Mouse (Mus musculus): ENCODE data around the gene 1110051M20Rik. TPM values are rescaled to one million over a fixed set of nuclear protein-coding genes. Genes with fewer than 3 reads are reported as not detected.
A peak's percentile ranks its signal among the peaks of the same experiment; 100 is the strongest.

Gene 1110051M20Rik
- polyA plus RNA-seq, 1 experiment = 45.5 TPM

- H3K36me3 ChIP-seq (ENCODE audit: control insufficient read depth, insufficient read depth) = peaks cover 5% of the 10 kb centered on the region
- peak overlapping the region; percentile 27 for H3K4me3 ChIP-seq
- H3K27me3 ChIP-seq (ENCODE audit: control insufficient read depth, insufficient read depth, insufficient read length) = no peaks in the 10 kb centered on the region
- TF ChIP-seq MAX (IDR thresholded peaks at IDR 0.05; ENCODE audit: low read depth) (no peak), MYOG (IDR thresholded peaks at IDR 0.05; ENCODE audit: control insufficient read depth in 1 of 3, insufficient read depth in 1 of 3, insufficient read length in 2 of 3, low read depth in 2 of 3) (peak in 1 of 3 experiments; percentile 35)
- peaks cover 15% of the 10 kb centered on the region for H3K79me2 ChIP-seq (ENCODE audit: control insufficient read depth, insufficient read depth)
- H3ac ChIP-seq (ENCODE audit: control insufficient read depth, insufficient read length) = no peak overlapping the region
- H3K4me2 ChIP-seq (ENCODE audit: low read depth) = peak overlapping the region; percentile 90
Observed at GRCm38 (mm10) chr2:91259493-91259892, 185.0 kb downstream of the 1110051M20Rik start.

- H3K4me3 ChIP-seq = peak overlapping the region; percentile 89
- peak overlapping the region; percentile 90 for H3K4me2 ChIP-seq (ENCODE audit: low read depth)
Observed at GRCm38 (mm10) chr2:91258830-91259229, 185.7 kb downstream of the 1110051M20Rik start.

DNA sequence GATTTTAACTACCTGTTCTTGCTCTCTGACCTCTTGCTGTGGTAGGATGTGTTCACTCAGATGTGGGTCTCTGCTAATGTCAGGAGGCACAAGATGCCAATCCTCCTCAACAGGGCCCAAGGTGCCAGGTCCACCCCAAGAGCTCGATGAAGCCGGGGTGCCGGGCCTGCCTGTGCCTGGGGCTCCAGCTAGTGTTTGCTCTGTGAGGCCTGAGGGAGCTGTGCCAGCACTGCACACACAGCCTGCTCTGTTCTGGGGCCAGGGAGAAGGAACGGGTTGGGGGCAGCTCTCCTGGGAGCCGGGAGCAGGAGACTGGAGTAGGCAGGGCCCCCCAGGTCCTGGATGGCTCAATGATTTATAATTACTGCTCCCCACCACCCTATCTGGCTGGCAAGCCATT is 186.4 kb downstream of the 1110051M20Rik start:
- Histone ChIP-seq H3K36me3 (ENCODE audit: control insufficient read depth, insufficient read depth) (peaks cover 5% of the 10 kb centered on the region), H3K4me2 (ENCODE audit: low read depth) (peak overlapping the region; percentile 90), H3K79me2 (ENCODE audit: control insufficient read depth, insufficient read depth) (peaks cover 15% of the 10 kb centered on the region), H3K27me3 (ENCODE audit: control insufficient read depth, insufficient read depth, insufficient read length) (no peaks in the 10 kb centered on the region), H3ac (ENCODE audit: control insufficient read depth, insufficient read length) (peak overlapping the region; percentile 42), H3K4me3 (peak overlapping the region; percentile 89)
- TF ChIP-seq CEBPB (IDR thresholded peaks at IDR 0.05; ENCODE audit: insufficient read depth, poor library complexity, severe bottlenecking) (no peak), POLR2A (IDR thresholded peaks at IDR 0.05; ENCODE audit: insufficient read length, low read depth) (no peak)

More at GRCm38 (mm10) chr2:91258830-91259229, 185.7 kb downstream of the 1110051M20Rik start:
- Histone ChIP-seq H3ac (ENCODE audit: control insufficient read depth, insufficient read length) (no peak overlapping the region), H3K36me3 (ENCODE audit: control insufficient read depth, insufficient read depth) (peaks cover 5% of the 10 kb centered on the region), H3K27me3 (ENCODE audit: control insufficient read depth, insufficient read depth, insufficient read length) (no peaks in the 10 kb centered on the region), H3K79me2 (ENCODE audit: control insufficient read depth, insufficient read depth) (peaks cover 15% of the 10 kb centered on the region)
- TF ChIP-seq POLR2A (IDR thresholded peaks at IDR 0.05; ENCODE audit: insufficient read length, low read depth) (no peak), MYOD1 (IDR thresholded peaks at IDR 0.05; ENCODE audit: control insufficient read depth in 1 of 3, insufficient read length in 2 of 3, low read depth in 2 of 3) (no peak), SRF (IDR thresholded peaks at IDR 0.05; ENCODE audit: control insufficient read depth, insufficient read length, low read depth) (no peak), MAX (IDR thresholded peaks at IDR 0.05; ENCODE audit: low read depth) (no peak), CEBPB (IDR thresholded peaks at IDR 0.05; ENCODE audit: insufficient read depth, poor library complexity, severe bottlenecking) (no peak), TCF3 (IDR thresholded peaks at IDR 0.05; ENCODE audit: insufficient read length, low read depth) (no peak), MYOG (IDR thresholded peaks at IDR 0.05; ENCODE audit: control insufficient read depth in 1 of 3, insufficient read depth in 1 of 3, insufficient read length in 2 of 3, low read depth in 2 of 3) (no peak)

DNA sequence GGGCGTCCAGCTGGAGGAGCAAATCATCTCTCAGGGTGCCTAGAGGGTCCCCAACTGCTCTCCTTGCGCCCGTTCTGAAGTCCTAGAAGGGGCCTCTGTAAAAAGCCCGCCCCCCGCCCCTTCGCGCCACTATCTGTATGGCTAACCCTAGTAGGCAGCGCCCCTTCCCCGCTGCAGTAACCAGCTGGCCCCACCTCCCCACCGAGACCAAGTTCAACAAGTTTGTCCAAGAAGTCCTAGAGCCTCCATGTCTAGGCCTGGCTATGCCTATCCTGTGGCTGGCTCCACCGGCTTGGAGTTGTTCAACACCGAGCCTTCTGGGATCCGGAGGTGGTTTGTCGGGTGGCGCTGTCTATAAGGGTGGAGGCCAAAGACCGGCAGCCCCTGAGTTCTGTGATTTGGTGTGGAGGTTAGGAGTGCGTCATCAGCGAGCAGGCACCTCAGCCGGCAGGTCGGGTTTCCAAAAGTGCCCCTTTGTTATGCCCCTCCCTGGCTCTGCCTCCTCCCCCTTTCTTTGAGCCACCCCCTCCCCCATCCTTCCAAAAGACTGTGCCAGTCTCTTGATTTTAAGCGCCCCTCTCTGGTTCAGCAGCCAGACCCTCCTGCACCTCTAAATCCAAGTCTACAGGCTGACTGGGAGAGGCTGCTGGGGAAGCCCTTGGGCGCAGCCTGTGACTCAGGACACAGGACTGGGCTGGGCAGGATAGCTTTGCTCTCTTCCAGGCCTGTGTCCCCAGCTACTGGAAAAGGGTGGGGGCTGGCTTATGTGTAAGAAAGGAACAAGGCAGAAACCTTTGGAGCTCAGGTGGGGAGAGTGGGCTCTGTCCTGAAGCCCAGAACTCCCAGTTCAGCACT is 187.2 kb downstream of the 1110051M20Rik start:
- TF ChIP-seq POLR2A (IDR thresholded peaks at IDR 0.05; ENCODE audit: insufficient read length, low read depth) = peak; percentile 26
- no peak for TF ChIP-seq MYOD1 (IDR thresholded peaks at IDR 0.05; ENCODE audit: control insufficient read depth in 1 of 3, insufficient read length in 2 of 3, low read depth in 2 of 3)
- Histone ChIP-seq H3K4me3 (peak overlapping the region; percentile 89), H3K27me3 (ENCODE audit: control insufficient read depth, insufficient read depth, insufficient read length) (no peaks in the 10 kb centered on the region), H3K36me3 (ENCODE audit: control insufficient read depth, insufficient read depth) (peaks cover 5% of the 10 kb centered on the region), H3K4me2 (ENCODE audit: low read depth) (peak overlapping the region; percentile 90), H3ac (ENCODE audit: control insufficient read depth, insufficient read length) (peak overlapping the region; percentile 42), H3K79me2 (ENCODE audit: control insufficient read depth, insufficient read depth) (peaks cover 15% of the 10 kb centered on the region)

GRCm38 (mm10) chr2:91256256-91257125 is 188.0 kb downstream of the 1110051M20Rik start:
- peak overlapping the region; percentile 90 for H3K4me2 ChIP-seq (ENCODE audit: low read depth)
- peaks cover under 1% of the 10 kb centered on the region for H3K36me3 ChIP-seq (ENCODE audit: control insufficient read depth, insufficient read depth)
- TF ChIP-seq SRF (IDR thresholded peaks at IDR 0.05; ENCODE audit: control insufficient read depth, insufficient read length, low read depth) (no peak), POLR2AphosphoS2 (IDR thresholded peaks at IDR 0.05; ENCODE audit: insufficient read length, low read depth) (peak; percentile 66), MAX (IDR thresholded peaks at IDR 0.05; ENCODE audit: low read depth) (no peak), REST (IDR thresholded peaks at IDR 0.05; ENCODE audit: insufficient read depth, insufficient read length) (no peak), POLR2A (IDR thresholded peaks at IDR 0.05; ENCODE audit: insufficient read length, low read depth) (peak; percentile 60), MYOD1 (IDR thresholded peaks at IDR 0.05; ENCODE audit: control insufficient read depth in 1 of 3, insufficient read length in 2 of 3, low read depth in 2 of 3) (peak in 1 of 3 experiments; percentile 13)
- H3K79me2 ChIP-seq (ENCODE audit: control insufficient read depth, insufficient read depth) = peaks cover 15% of the 10 kb centered on the region
- peak overlapping the region; percentile 89 for H3K4me3 ChIP-seq
- H3ac ChIP-seq (ENCODE audit: control insufficient read depth, insufficient read length) = peak overlapping the region; percentile 42
- H3K27me3 ChIP-seq (ENCODE audit: control insufficient read depth, insufficient read depth, insufficient read length) = no peaks in the 10 kb centered on the region
